Mouse (Mus musculus) CD8-positive naive resting alpha-beta T cell, adult 2 months (primary cell): ENCODE results near the gene Il12rb1.

Experiments used
- DNase-seq, 2 experiments: peaks; one replicate each; pipeline ENCODE4 v3.0.0; 2022; ENCODE audit warnings: low read depth in 2 of 2, low spot score in 2 of 2

Il12rb1 gene

DNA sequence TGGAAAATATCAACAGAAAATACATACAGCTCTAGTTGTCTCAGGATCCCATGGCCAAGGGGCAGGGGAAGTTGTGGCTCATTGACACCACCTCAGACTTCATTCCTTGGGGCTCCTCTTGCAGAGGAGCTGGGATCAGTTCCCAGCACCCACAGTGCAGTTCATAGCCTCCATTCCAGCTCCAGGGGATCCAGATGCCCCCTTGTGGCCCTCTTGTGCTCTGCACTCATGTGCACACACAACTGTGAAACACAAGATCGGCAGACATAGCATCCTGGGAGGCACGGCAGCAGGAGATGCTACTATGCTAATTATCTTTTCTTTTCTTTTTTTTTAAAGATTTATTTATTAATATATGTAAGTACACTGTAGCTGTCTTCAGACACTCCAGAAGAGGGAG lies 18.8 kb downstream of the Il12rb1 start:
- DNase-seq = no peak

DNA sequence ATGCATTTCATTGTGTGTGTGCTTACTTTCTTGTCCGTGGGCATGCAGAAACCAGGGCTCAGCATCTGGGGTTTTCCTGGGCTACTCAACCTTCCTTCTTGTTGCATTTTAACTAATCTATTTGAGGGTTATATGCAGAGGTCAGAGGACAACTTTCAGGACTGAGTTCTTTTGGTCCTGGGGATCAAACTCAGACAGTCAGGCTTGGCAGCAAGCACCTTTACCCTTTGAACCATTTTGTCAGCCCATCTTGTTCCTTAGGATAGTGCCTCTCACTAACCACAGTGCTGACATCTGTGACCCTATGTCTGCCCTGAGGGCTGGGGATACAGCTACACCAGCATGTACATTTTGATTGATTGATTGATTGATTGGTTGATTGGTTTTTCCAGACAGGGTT lies 19.5 kb downstream of the Il12rb1 start:
- no peak for DNase-seq

DNA sequence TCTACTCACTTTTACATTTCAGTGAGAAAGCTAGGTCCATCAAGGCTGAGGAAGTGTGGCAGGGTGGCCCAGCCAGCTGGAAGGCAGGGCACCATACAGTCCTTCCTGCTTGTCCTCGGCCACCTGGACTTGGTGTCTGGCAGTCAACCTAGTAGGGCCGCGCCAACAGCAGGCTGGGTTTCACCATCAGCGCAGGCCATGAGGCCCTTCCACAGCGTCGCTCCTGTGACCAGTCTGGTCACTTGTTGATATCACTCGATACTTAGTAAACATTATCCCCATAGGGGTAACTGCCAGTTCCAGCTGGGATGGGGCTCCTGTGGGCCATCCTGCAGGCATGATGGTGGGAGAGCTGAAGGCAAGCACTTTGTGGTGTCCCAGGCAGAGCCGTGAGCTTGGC lies 23.3 kb downstream of the Il12rb1 start:
- no peak for DNase-seq

DNA sequence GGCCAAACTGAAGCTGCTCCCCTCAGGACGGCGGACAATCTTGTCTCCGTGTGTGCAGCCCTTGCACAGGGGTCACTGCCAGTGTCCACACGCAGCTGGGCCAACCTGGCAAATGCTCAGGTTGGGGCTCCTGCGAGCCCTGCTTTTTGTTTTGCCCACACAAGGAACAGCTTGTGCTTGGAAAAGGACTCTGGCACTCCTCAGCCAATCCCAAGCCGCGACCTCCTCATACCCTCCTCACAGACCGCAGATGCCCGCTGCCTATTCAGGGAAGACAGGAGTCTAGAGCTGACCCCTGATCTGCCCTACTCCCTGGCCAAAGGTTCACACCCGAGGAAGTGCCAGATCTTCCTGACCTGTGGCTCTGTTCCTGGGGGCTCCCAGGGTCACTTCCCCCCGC lies 24.1 kb downstream of the Il12rb1 start:
- DNase-seq = no peak

DNA sequence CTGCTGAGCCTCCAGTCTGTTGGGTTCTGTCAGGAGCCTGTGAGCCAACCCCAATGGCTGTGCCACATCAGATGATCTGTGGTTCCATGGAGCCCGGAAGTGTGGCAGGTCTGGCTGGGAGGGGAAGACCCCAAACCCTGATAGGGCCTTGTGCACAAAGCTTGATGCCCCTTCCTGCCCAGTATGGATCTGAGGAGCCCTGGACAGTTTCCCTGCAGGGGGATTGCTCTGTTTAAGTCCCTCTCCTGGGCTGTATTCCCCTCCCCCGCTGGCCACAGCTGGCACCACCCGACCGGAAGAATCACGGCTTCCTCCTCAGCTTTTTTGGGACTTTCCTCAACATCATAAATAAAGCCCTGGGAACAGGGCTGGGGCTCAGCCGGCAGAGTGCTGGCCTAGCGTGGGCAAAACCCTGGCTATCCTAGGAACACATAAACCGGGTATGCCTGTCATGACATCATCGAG lies 24.8 kb downstream of the Il12rb1 start:
- peak; percentile 43 to 58 for DNase-seq

DNA sequence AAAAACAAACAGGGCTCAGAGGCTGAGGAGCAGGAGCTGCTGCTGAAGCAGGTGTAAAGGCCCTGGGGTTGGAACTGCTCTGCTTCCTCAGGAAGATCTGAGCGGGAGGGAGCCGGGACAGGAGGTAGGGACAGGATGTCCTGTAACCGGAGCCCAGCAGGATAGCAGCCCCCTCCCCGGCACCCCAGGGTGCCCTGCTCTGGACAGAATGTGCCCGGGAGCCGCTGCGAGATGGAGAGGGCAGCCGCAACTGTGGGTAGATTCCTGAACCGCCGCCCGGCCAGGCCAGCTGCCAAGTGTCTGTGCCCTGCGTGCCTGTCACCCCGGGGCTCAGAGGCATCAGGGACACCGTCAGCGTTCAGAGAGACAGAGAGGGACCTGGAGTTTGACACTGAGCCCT lies 25.3 kb downstream of the Il12rb1 start:
- no peak for DNase-seq

DNA sequence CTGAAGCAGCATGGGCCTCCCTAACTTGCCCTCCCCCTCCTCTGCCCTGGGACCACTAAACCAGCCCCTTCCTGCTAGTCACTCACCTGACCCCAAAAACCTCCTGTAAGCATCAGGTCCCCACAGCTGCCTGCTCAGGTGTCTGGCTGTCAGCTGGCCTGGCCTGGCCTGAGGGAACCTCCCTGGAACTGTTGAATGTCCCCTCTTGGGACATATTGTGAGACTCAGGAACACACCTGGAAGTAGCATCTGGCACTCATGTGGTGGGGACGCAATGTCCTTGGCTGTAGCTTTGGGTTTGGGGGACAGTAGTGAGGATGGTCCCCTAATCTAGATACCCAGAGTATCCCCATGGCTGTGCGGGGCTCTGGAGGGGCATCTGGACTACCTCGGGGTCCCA lies 25.8 kb downstream of the Il12rb1 start:
- no peak for DNase-seq

DNA sequence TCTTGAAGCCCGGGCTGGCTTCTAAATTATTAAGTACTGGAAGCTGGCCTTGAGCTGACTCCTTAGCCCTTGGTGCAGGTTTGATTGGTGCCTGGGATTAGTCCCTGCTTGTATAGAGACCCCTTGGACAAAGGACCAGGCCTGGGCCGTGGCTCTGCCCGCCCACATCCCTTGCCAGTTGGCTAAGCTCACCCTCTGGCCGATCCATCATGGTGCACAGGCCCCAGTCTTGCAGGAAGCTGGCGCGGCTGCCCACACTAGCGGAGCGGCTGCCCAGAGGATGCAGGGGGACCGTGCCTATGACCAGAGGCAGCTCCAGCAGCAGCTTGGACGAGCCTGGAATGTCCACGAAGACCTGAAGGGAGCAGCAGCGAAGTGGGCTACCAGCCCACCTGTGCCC lies 28.4 kb downstream of the Il12rb1 start:
- no peak for DNase-seq

DNA sequence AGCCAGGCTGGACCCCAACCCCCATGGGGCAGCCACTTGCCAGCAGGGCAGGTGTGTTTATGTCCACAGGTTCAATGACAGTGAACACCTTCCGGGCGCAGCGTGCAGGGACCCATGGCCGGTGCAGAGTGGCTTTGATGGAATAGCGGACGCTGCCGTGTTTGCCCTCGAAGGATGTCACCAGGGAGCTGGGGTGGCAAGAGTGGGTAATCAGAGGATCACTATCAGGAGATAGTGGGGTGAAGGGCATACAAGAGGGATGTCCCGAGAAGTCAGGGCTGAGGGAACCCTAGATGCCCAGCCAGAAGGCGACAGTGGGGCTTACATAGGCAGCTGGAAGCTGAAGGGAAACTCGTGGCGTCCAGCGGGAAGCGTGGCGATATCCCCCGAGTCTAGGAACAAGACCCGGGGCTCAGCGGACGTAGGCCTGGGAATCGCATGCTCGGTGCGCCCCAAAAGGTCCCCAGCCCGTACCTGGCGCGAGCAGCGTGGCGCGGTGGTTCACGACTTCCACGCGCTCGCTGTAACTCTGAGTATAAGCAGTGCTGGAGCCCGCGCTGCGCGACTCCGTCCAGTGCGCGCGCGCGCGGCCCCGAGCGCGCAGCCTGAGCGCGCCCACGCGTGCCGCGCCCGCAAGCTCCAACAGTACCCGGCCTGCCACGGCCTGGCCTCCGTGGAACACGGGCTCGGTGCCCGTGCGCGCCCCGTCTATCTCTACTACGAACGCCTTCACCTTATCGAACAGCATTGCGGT lies 30.6 kb downstream of the Il12rb1 start:
- peak in 1 of 2 experiments; percentile 29 for DNase-seq

DNA sequence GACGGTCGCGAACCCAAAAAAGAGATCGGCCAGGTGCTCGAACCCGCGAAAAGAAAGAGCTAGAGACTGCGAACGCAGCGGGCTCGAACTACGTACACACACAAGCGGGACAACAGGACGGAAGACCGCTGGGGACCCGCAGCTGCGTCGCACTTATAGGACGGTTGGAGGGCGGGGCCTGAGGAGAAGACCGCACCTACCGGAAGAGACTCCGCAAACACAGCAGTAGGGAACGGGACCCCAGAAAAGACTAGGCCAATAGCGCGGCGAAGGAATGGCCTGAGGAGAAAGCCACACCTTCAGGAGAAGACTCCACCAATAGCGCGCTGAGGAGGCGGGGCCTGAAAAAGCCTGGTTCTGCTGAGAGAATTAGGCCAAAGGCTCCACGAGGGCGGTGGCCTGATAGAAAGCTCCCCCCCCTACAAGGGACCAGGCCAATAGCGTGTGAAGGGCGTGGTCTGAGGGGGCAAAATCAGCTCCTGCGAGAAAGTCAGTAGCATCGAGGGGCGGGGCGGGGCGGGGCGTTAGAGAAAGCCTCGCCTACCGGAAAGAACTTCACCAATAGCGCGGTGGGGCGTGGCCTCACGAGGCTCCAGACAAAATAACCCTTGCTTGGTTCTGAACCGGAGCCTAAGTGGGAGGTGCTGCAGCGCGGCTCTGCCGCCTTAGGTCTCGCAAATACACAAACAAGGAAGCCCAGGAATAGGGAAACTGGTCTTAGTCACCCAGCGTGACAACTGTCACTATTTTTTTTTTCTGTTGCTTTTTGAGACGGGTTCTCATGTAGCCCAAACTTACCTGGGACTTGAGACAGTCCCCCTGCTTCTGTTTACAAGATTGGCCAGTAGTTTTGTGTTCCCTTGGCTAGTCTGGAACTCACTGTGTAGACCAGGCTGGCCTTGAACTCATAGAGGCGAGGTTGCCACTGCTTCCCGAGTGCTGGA lies 31.4 kb downstream of the Il12rb1 start, which contains the start of gene Arrdc2:
Gene Arrdc2, minus strand, starts transcription at position 313 of the 944 bp plus-strand sequence.
- DNase-seq = peak; percentile 94

DNA sequence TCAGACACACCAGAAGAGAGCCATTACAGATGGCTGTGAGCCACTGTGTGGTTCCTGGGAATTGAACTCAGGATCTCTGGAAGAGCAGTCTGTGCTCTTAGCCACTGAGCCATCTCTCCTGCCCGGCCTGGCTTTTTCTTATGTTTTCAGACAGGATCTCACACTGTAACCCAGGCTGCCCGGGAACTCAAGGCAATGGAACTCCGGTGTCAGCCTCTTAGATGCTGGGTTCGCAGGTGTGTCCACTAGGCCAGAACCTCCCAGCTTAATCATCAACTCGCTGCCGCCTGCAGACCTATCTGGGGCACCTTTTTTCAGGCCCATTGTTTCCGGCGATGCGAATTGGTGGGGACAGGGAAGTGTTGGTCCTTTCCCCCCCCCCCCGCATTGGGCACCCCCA lies 32.3 kb downstream of the Il12rb1 start:
- DNase-seq = no peak

DNA sequence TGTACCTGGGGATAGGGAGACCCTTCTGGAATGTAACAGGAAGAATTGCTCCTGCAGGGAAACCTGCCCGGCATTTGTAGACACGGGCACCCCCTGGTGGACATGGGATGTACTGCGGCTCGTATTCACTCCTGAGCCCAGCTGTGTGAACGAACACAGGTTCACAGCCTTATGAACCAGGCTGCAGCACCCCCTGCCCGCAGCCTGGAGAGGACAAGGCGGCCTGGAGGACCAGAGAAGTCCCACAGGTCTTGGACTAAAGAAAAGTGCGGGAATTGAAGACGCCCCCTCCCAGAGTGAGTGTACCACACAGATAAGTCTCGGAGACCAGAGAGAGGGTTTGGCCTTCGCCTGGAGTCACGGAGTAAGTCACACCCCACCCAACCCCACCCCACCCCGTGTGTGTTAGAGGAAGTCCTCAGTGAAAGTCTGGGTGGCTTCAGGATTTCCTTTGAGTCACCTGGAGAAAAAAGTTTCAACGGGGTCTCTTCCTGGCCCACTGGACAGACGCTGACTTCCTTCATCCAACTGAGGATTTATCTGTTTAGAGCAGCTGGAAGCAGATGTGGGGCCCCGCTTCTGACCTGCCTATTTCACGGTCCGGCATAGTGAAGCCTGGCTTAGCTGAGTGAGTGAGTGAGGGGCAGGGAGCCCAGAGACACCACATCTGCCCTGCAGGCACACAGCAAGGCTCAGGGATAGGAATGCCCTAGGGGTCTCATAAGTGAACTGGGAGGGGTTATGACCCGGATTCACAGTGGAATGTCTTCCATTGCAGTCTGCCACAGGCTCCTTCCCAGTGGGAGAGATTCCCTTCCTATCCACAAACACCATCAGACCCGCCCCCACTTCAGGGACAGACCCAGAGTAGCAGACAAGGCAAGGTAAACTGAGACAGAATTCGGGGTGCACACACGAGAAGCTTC lies 33.2 kb downstream of the Il12rb1 start:
- DNase-seq = peak; percentile 85 to 87

DNA sequence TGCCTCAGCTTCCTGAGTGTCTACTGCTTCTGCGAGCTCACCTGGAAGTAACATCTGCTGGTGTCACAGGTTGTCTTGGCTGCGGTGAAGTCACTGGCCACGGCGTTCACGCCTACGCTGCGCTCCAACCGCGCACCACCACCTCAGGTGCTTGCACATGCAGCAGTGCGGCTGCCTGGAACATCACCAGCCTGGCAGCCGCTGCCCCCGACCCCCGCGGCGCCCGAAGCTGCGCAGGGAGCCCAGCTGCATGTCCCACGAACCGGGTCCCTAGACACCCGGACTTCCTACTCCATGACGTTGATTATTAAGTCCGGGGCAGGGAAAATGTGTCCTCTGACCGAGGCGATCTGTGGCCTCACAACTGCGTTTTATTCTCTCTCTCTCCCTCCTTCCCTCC lies 34.2 kb downstream of the Il12rb1 start:
- DNase-seq = no peak

DNA sequence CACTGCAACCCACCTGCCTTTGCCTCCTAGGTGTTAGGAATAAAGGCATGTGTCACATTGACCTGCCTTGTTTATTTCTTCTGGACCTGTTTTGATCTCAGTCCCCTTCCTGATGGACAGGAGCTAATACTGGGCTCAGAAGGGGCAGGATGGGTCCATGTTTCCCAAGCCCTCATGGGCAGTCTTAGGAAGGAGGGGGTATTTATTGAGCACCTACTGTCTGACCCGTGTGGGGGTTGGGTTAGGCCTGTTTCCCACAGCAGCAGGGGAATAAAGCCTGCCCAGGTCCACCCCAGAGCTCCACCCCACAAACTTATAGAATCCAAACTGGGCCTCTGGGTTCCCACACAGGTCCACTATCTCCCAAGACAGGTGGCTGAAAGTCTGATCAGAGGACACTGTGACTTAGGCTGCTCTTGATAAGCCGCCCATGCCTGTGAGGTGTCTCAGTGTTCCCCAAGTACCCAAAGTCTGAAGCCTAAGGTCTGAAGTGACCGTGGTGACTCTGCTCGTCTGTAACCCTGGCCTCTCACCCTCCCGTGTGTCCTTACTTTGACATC lies 35.0 kb downstream of the Il12rb1 start:
- DNase-seq = no peak

DNA sequence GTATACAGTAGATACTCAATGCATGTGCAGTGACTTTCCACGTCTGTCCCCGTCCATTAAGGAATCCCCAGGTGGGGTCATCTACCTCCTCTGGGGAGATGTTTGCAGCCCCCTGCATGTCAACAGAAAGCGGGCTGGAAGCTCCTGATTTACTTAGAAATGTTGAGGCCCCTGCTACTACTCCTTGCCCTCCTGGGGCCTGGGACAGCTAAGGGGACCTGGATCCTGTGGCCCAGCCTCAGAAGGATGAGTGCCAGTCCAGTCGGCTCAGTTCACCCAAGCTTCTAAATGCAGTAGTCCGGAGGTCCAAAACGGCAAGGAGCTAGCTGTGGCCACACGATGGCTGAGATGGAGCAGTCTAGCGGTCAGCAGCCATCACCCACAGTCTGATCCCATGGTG lies 35.7 kb downstream of the Il12rb1 start:
- DNase-seq = no peak

DNA sequence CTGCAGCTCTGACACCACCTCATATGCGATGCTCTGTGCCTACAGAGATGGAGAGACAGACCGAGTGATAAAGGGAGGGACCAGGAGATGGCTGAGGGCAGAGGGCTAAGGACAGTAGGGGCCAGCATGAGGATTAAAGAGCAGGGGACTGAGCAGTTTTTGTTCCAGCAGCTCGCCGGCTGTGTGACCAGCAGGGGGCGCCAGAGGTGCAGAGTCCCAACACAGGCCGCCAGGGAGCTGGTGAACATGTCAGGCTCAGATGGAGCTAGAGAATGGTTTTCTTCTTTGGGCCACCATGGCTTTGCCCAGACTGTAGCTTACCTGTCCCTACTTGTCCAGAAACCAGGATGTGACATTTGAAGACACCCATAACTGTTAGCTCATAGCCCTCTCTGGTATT lies 36.3 kb downstream of the Il12rb1 start:
- DNase-seq = peak; percentile 92 to 94

DNA sequence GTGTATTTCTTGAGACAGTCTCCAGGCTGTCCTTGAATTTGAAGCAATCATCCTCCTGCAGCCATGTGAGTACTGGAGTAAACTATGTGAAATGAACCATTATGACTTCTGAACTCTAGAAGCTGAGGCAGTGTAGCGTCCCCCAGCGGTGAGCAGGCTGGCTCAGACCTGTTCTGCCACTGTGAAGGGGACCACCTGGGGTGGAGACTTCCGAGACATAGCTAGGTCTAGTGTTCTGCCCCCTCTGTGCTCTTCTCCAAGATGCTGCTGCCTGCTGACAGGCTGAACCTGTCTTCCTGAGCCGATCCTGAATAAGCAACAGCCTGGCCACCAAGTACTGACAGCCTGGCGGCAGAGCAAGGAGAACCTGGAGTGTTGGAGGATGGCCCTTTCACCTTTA lies 36.9 kb downstream of the Il12rb1 start:
- no peak for DNase-seq

DNA sequence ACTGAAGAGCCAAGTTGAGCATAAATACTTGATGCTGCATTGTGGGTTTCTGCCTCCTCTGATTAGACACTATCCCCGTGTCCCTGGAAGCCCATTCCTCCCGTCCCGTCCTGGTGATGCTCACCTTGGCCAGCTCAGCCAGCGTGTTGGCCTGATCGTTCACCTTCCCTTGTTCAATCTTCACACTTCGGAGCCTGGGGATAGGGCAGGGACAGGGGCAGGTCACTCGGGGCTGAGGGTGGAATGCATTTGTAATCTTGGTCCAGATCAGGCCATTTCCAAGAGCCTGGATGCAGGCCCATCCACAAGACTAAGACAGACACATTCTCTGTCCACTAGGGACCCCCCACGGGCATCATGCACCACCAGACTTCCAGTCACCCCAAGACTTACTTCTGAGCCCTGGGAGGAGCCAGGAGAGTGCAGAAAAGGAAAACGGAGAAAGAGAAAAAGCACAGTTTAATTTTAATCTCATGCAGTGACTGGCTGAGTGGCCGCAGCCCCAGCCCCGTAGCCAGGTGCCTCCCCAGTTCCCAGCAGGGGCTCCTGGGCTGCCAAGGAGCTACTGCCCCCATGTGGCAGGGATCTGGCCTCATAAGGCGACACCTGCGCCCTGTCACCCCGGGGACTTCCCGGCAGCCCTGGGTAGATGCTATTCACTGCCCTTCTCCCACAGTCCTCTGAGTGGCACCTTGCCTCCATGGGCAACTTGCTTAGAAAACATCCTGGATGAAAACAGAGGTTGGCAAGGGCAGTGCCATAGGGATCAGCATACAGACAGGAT lies 38.3 kb downstream of the Il12rb1 start:
- DNase-seq = no peak

DNA sequence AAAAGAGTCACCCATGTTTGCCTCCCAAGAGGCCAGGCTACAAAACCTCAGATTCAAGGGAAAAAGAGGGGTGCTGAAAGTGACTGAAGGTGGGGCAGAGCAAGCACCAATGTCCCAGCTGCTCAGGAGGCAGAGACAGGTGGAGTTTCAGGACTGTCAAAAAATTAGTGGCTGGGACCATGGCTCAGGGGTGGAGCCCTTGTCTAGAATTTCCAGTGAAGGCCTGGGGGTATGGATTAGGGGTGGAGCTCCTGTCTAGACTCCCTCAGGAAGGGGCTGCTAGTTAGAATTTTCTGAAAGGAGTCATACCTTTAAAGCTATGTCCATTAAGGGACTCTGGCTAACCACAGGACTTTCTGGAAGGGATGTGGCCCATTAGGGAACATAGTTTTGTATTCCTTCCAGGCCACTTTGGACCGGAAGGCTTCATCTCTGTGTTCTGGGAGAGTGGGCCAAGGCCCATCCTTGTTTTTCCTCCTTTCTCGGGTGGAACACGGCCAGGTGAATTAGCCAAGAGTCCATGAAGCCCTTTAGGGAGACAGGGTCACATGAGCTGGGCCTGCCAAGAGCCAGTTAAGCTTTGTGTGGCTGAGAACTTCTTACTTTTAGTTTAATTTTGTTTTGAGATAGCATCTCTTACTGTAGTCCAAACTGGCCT lies 41.2 kb downstream of the Il12rb1 start:
- no peak for DNase-seq
